In the genomic region with DNA sequence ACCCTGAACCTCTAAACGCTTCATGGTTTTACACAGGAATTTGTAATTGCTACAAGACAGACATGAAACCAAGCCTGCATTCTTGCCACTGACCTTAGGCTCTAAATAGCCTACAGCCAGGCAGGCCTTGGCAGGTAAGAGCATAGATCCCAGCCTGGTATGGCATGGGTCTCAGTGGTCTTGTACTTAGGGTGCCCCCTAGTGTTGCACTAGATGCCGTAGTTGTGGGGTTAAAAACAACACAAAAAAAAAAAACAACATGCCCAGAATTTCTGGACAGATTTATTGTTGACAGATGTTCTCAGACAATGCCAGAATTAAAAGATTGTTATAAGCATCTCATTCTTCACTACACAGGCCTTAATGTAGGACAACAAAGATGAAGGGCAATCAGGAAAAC, we compare ENCODE assay signal across 15 mouse cellular contexts. TPM values are rescaled to one million over a fixed set of nuclear protein-coding genes. Genes with fewer than 3 reads are reported as not detected.
DNase-seq lines count a peak whose midpoint lies in the region; TF ChIP-seq lines count a peak whose summit lies in the region.
"Had no signal": no experiment of that assay in that cellular context is flagged by ENCODE, and none has a peak within 500 bp of the region (broad histone marks: within the 10 kb centered on the region; RNA-seq: fewer than 3 reads in every experiment).

No protein-coding gene starts in this region.

- no peaks in the 10 kb centered on the region for H3K79me2 ChIP-seq in CH12.LX (replicated peaks; ENCODE audit: control insufficient read depth, extremely low read depth, insufficient read depth, poor library complexity, severe bottlenecking)

- no peak overlapping the region for H3K9ac ChIP-seq in CH12.LX (ENCODE audit: insufficient read depth, low read depth)
- H3K9ac ChIP-seq: embryonic facial prominence, embryonic 15.5 days; forebrain, embryonic 15.5 days had no signal

- peak; percentile 18; the same call in 1 of the 2 replicates for TF ChIP-seq CTCF in kidney, adult 2 months (conservative IDR thresholded peaks at IDR 0.05; ENCODE audit: insufficient read depth, insufficient read length, low read depth, low read length)
- peak in 1 of 2 experiments; percentile 54; a peak in 2 of 4 replicates for TF ChIP-seq CTCF in CH12.LX (conservative IDR thresholded peaks at IDR 0.05 in 1 of 2, IDR thresholded peaks at IDR 0.05 in 1 of 2; ENCODE audit: low read depth in 2 of 2, low read length in 2 of 2)
- TF ChIP-seq CTCF in cortical plate, adult 2 months (IDR thresholded peaks at IDR 0.05; ENCODE audit: extremely low read depth, insufficient read depth, low read length): 0 out of 2 replicates have a peak, but pooled peaks have one; percentile 4

- peak; percentile 46 for TF ChIP-seq RAD21 in CH12.LX (IDR thresholded peaks at IDR 0.05; ENCODE audit: low read depth, low read length)

- dilution Hi-C loops in CH12.LX (cut with MboI; ENCODE audit: extremely low pct_ligation_motif_present, extremely low pct_unique_long_range_greater_than_20kb, low sequenced_read_pairs): no loop called here

- H3K4me1 ChIP-seq in kidney, adult 2 months (ENCODE audit: control insufficient read depth, insufficient read depth, low read length): no peaks in the 10 kb centered on the region
- H3K4me1 ChIP-seq in CH12.LX (ENCODE audit: control insufficient read depth in 1 of 2, insufficient read depth in 2 of 2): no peaks in the 10 kb centered on the region
- H3K4me1 ChIP-seq in cortical plate, adult 2 months (ENCODE audit: control insufficient read depth, insufficient read depth, low read length): no peaks in the 10 kb centered on the region
- H3K4me1 ChIP-seq: embryonic facial prominence, embryonic 15.5 days; forebrain, embryonic 15.5 days had no signal

- WGBS in kidney, adult 2 months: 33% methylated on average over 2 of the region's 2 CpGs

- DNase-seq in kidney, adult 2 months: no peak
- no peak for DNase-seq in kidney, postnatal 14 days
- DNase-seq in 3T3-L1 (ENCODE audit: low read depth, low spot score): peak; percentile 65
- DNase-seq in CH12.LX (ENCODE audit: extremely low read depth): peak; percentile 34
- DNase-seq in B cell, adult 2 months: no peak
- no peak for DNase-seq in ovary, postnatal 10 days (ENCODE audit: low spot score)
- no peak for DNase-seq in heart, postnatal 14 days
- DNase-seq: adrenal gland, adult 8-10 months; heart, postnatal 4 days; kidney, adult 18-20 months; right cerebral cortex, postnatal 4 days had no signal

- TF ChIP-seq POLR2A in kidney, adult 2 months (IDR thresholded peaks at IDR 0.05; ENCODE audit: low read depth, low read length): no peak
- no peak for TF ChIP-seq POLR2A in CH12.LX (IDR thresholded peaks at IDR 0.05; ENCODE audit: low read depth, low read length)
- no peak for TF ChIP-seq POLR2A in cortical plate, adult 2 months (IDR thresholded peaks at IDR 0.05; ENCODE audit: extremely low read depth, insufficient read depth, low read length)

- H3K27me3 ChIP-seq in kidney, adult 2 months (replicated peaks; ENCODE audit: control insufficient read depth, insufficient read depth, low read length): no peaks in the 10 kb centered on the region
- H3K27me3 ChIP-seq in CH12.LX (replicated peaks): no peaks in the 10 kb centered on the region
- H3K27me3 ChIP-seq: embryonic facial prominence, embryonic 15.5 days; forebrain, embryonic 15.5 days had no signal

- no peak for TF ChIP-seq EP300 in CH12.LX (IDR thresholded peaks at IDR 0.05; ENCODE audit: low read length)

- intact Hi-C loops in heart, postnatal 14 days (cut with DNase I): loop anchor here (10.0 kb wide), 1 partner anchor 1000 kb away; no protein-coding TSS in a partner anchor

- no peaks in the 10 kb centered on the region for H3K9me3 ChIP-seq in CH12.LX (replicated peaks; ENCODE audit: low read length)
- H3K9me3 ChIP-seq: embryonic facial prominence, embryonic 15.5 days; forebrain, embryonic 15.5 days had no signal

- no peak overlapping the region for H3K4me2 ChIP-seq in CH12.LX (ENCODE audit: insufficient read depth, low read depth, poor library complexity, severe bottlenecking)
- H3K4me2 ChIP-seq: embryonic facial prominence, embryonic 15.5 days; forebrain, embryonic 15.5 days had no signal

- no peak overlapping the region for H3K27ac ChIP-seq in kidney, adult 2 months (ENCODE audit: insufficient read depth, low read depth, low read length)
- no peak overlapping the region for H3K27ac ChIP-seq in CH12.LX (ENCODE audit: insufficient read depth, low read depth)
- H3K27ac ChIP-seq in cortical plate, adult 2 months (ENCODE audit: insufficient read depth, low read length): no peak overlapping the region
- H3K27ac ChIP-seq: embryonic facial prominence, embryonic 15.5 days; forebrain, embryonic 15.5 days; macrophage had no signal

- no peaks in the 10 kb centered on the region for H3K36me3 ChIP-seq in kidney, adult 2 months (ENCODE audit: control insufficient read depth, insufficient read depth, low read length)
- H3K36me3 ChIP-seq in CH12.LX (replicated peaks in 1 of 2; ENCODE audit: control insufficient read depth in 1 of 2, insufficient read depth in 1 of 2, low read length in 1 of 2): no peaks in the 10 kb centered on the region
- H3K36me3 ChIP-seq: embryonic facial prominence, embryonic 15.5 days; forebrain, embryonic 15.5 days had no signal

- no peak overlapping the region for H3K4me3 ChIP-seq in kidney, adult 2 months (ENCODE audit: insufficient read depth, low read depth, low read length)
- H3K4me3 ChIP-seq in CH12.LX (replicated peaks in 1 of 3; ENCODE audit: low read depth in 2 of 3, low read length in 2 of 3, poor library complexity in 1 of 3): no peak overlapping the region
- no peak overlapping the region for H3K4me3 ChIP-seq in cortical plate, adult 2 months (ENCODE audit: insufficient read depth, low read length)
- H3K4me3 ChIP-seq: embryonic facial prominence, embryonic 15.5 days; forebrain, embryonic 15.5 days had no signal

- in situ Hi-C loops in CH12.LX (cut with MboI; ENCODE audit: low pct_ligation_motif_present, low pct_unique_long_range_greater_than_20kb, low sequenced_read_pairs): no loop called here

TF ChIP-seq in CH12.LX, 34 proteins besides CTCF, POLR2A, EP300 and RAD21:
- TF ChIP-seq SMC3 (IDR thresholded peaks at IDR 0.05; ENCODE audit: low read depth, low read length): peak; percentile 41
- no peak for TF ChIP-seq ETS1 (conservative IDR thresholded peaks at IDR 0.05; ENCODE audit: low read depth, low read length)
- TF ChIP-seq PAX5 (IDR thresholded peaks at IDR 0.05; ENCODE audit: low read length): no peak
- TF ChIP-seq MYC (IDR thresholded peaks at IDR 0.05; ENCODE audit: low read depth, low read length): no peak
- no peak for TF ChIP-seq USF2 (conservative IDR thresholded peaks at IDR 0.05; ENCODE audit: low read depth, low read length)
- TF ChIP-seq ZNF384 (IDR thresholded peaks at IDR 0.05; ENCODE audit: low read depth, low read length): peak; percentile 70
- TF ChIP-seq TCF12 (IDR thresholded peaks at IDR 0.05; ENCODE audit: low read depth, low read length): no peak

RNA-seq across cellular contexts. Expression of a gene that starts 12.0 kb away (rescaled TPM):
- polyA plus RNA-seq in kidney, adult 2 months (2012; rRNA removed): 3.5 and 3.6 TPM in 2 replicates
- total RNA-seq in CH12.LX (2012; rRNA removed) (not detected in 2 replicates), CH12.LX (2014; rRNA removed) (not detected in 2 replicates)
- not detected in 2 replicates for polyA plus RNA-seq in CH12.LX (2012; ENCODE audit: insufficient read length, low read depth)
- 70.1 and 72.8 TPM in 2 replicates for polyA plus RNA-seq in cortical plate, adult 2 months (2012; rRNA removed)
- total RNA-seq in heart, postnatal 14 days (2021): under 1 TPM; 0.29 to 0.37 TPM
- polyA plus RNA-seq: macrophage had no signal

Comparison
In these comparisons a context has a peak if more than half of its experiments do, and no peak if none do; other contexts are left out.
1. DNase-seq: peak in 3T3-L1 (single experiment) and CH12.LX (single experiment); none in kidney, adult 2 months (single experiment), kidney, postnatal 14 days (single experiment), B cell, adult 2 months (0 of 2), ovary, postnatal 10 days (single experiment) and heart, postnatal 14 days (0 of 2).
2. RNA of a gene that starts 12.0 kb away (polyA plus RNA-seq): 70.1 to 72.8 TPM in cortical plate, adult 2 months; 3.5 to 3.6 TPM in kidney, adult 2 months and not detected in CH12.LX; every median in the first group is over 10 times any median in the second.